Mouse (Mus musculus) heart, embryonic 16.5 days (tissue): ENCODE data around the gene Emc3. TPM values are rescaled to one million over a fixed set of nuclear protein-coding genes. Genes with fewer than 3 reads are reported as not detected.
A peak's percentile ranks its signal among the peaks of the same experiment; 100 is the strongest.

Source experiments
- ATAC-seq: fragments of 200-750 bp; cut with Nextera tagmentation; replicated peaks from 2 replicates; pipeline ENCODE4 v1.8.0; 2017; ENCODE audit warnings: moderate number of reproducible peaks; ENCODE audit not compliant: insufficient read depth, low FRiP score; ENCODE audit errors: extremely low read depth
- H3K27ac ChIP-seq: fragments of 300-500 bp; sonication (generic); 2 replicates; pipeline ENCODE4 v1.5.1; 2014; ENCODE audit warnings: mild to moderate bottlenecking, low read length, control low read depth, moderate library complexity
- H3K27me3 ChIP-seq: fragments of 300-500 bp; sonication (generic); 2 replicates; pipeline ENCODE4 v1.6.1; 2014; ENCODE audit warnings: low read length, mixed read lengths; ENCODE audit not compliant: control insufficient read depth, insufficient read depth
- H3K36me3 ChIP-seq: fragments of 300-500 bp; sonication (generic); 2 replicates; pipeline ENCODE4 v1.6.1; 2014; ENCODE audit not compliant: control insufficient read depth, insufficient read depth
- H3K4me1 ChIP-seq: fragments of 300-500 bp; sonication (generic); 2 replicates; pipeline ENCODE4 v1.6.1; 2014; ENCODE audit warnings: low read length, mixed read lengths; ENCODE audit not compliant: control insufficient read depth, insufficient read depth
- H3K4me2 ChIP-seq: fragments of 300-500 bp; sonication (generic); 2 replicates; pipeline ENCODE4 v1.6.1; 2014; ENCODE audit warnings: low read depth, mild to moderate bottlenecking, control low read depth, low read length
- H3K4me3 ChIP-seq: fragments of 300-500 bp; sonication (generic); 2 replicates; pipeline ENCODE4 v1.5.1; 2014; ENCODE audit warnings: mild to moderate bottlenecking, control low read depth, low read length
- H3K9ac ChIP-seq: fragments of 300-500 bp; sonication (generic); 2 replicates; pipeline ENCODE4 v1.6.1; 2014; ENCODE audit warnings: low read length, control low read depth
- H3K9me3 ChIP-seq: fragments of 300-500 bp; sonication (generic); replicated peaks from 2 replicates; pipeline ENCODE4 v1.6.1; 2016; ENCODE audit warnings: low read length; ENCODE audit not compliant: control insufficient read depth
- WGBS: fragments of 180-500 bp; shearing (Covaris S2); extraction: QIAGEN DNeasy Blood & Tissue Kit; methylation state at CpG from one replicate; pipeline ENCODE4 v1.1.7; 2014; 5-methylcytosine and 5-hydroxymethylcytosine counted together
- polyA plus RNA-seq: library from polyadenylated mRNA; unstranded; fragments of >200 nt; fragmentation: Nextera tagmentation; extraction: Ambion mirVana; gene quantifications from 2 replicates; pipeline ENCODE4 v1.2.1, GENCODE M21; 2015

Emc3 gene
- polyA plus RNA-seq: 89.7 and 94.5 TPM in 2 replicates

- Histone ChIP-seq H3K36me3 (0 out of 2 replicates have a peak, but pooled peaks cover 3% of the 10 kb centered on the region), H3K9ac (peak within 1 kb of the TSS; percentile 86)
- ATAC-seq: peak; percentile 77
Measured at GRCm38 (mm10) chr6:113530932-113531839, at the start of gene Emc3, which contains the start of gene Fancd2. Gene Emc3 (minus strand): TSS chr6:113531652. Gene Fancd2 (plus strand): TSS chr6:113531682.

DNA sequence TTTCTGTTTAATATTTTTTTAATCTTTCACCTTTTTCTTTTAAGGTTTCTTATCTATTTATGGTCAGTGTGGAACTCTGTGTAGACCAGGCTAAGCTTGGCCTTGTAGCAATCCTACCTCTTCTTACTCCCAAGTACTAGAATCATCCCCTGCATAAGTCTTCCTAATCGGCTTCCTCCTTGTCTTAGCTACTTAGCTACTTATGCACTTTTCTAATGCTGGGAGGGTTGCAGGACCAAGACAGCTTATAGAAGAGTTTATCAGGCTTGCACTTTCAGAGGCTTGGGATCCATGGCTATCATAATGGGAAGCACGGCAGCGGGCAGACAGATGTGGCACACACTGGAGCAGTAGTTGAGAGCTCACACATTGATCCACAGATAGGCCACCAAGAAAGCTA lies 47.9 kb upstream of the Emc3 start:
- no peak overlapping the region for H3K4me3 ChIP-seq
- H3K4me1 ChIP-seq: no peaks in the 10 kb centered on the region
- H3K27ac ChIP-seq: no peak overlapping the region
- peaks cover 5% of the 10 kb centered on the region; the same call in 1 of the 2 replicates for H3K36me3 ChIP-seq
- H3K9me3 ChIP-seq: no peaks in the 10 kb centered on the region
- WGBS: 91% methylated on average over 3 of the region's 3 CpGs
- H3K4me2 ChIP-seq: no peak overlapping the region
- H3K27me3 ChIP-seq: no peaks in the 10 kb centered on the region
- no peak overlapping the region for H3K9ac ChIP-seq
- no peak for ATAC-seq

More at GRCm38 (mm10) chr6:113530932-113531839, at the start of gene Emc3, which contains the start of gene Fancd2:
- Histone ChIP-seq H3K4me3 (peak within 1 kb of the TSS; percentile 90), H3K27ac (peak within 1 kb of the TSS; percentile 75), H3K4me1 (peaks cover 10% of the 10 kb centered on the region), H3K4me2 (peak within 1 kb of the TSS; percentile 75), H3K9me3 (no peaks in the 10 kb centered on the region), H3K27me3 (no peaks in the 10 kb centered on the region)
- WGBS: under 1% methylated on average over 47 of the region's 47 CpGs

DNA sequence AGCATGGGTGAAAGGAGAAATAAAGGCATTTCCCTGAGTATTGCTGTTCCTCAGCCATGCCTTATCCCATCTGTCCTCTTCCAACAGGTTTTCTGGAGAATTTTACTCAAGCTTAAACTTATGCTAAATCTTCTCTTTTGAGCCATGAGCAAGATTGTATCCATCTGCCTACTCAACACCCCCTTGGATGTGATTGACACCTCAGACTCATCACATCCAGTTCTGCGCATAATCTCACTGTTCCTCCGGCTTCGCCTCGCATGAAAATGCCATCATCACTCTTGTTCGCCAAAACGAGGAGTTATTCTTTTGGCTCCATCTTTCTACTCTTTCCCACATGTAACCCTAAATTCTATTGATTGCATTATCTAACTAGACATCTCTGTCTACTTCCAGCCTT lies 44.6 kb upstream of the Emc3 start:
- no peak for ATAC-seq
- Histone ChIP-seq H3K27ac (no peak overlapping the region), H3K4me2 (no peak overlapping the region), H3K4me1 (no peaks in the 10 kb centered on the region), H3K4me3 (no peak overlapping the region), H3K9ac (no peak overlapping the region), H3K36me3 (peaks cover 7% of the 10 kb centered on the region; the same call in 1 of the 2 replicates), H3K27me3 (no peaks in the 10 kb centered on the region), H3K9me3 (no peaks in the 10 kb centered on the region)
- 95% methylated on average over 6 of the region's 6 CpGs for WGBS

GRCm38 (mm10) chr6:113564557-113564956 lies 33.1 kb upstream of the Emc3 start:
- Histone ChIP-seq H3K4me3 (no peak overlapping the region), H3K27ac (no peak overlapping the region), H3K36me3 (peaks cover 10% of the 10 kb centered on the region), H3K9ac (no peak overlapping the region), H3K4me2 (no peak overlapping the region), H3K9me3 (no peaks in the 10 kb centered on the region), H3K4me1 (no peaks in the 10 kb centered on the region), H3K27me3 (no peaks in the 10 kb centered on the region)
- WGBS: 55% methylated on average over 1 of the region's 1 CpGs
- ATAC-seq: no peak

- Histone ChIP-seq H3K4me1 (no peaks in the 10 kb centered on the region), H3K9ac (no peak overlapping the region), H3K27me3 (no peaks in the 10 kb centered on the region), H3K4me2 (no peak overlapping the region), H3K27ac (no peak overlapping the region), H3K4me3 (no peak overlapping the region), H3K9me3 (no peaks in the 10 kb centered on the region), H3K36me3 (0 out of 2 replicates have a peak, but pooled peaks cover 5% of the 10 kb centered on the region)
- WGBS: 84% methylated on average over 6 of the region's 6 CpGs
- no peak for ATAC-seq
Measured at GRCm38 (mm10) chr6:113559736-113560135, 28.3 kb upstream of the Emc3 start.

GRCm38 (mm10) chr6:113543906-113544481 lies 12.5 kb upstream of the Emc3 start:
- H3K36me3 ChIP-seq: no peaks in the 10 kb centered on the region; the same call in 1 of the 2 replicates
- no peak for ATAC-seq
- H3K4me3 ChIP-seq: no peak overlapping the region
- H3K27ac ChIP-seq: no peak overlapping the region
- no peak overlapping the region for H3K9ac ChIP-seq
- no peaks in the 10 kb centered on the region for H3K27me3 ChIP-seq
- 83% methylated on average over 8 of the region's 12 CpGs for WGBS
- H3K4me2 ChIP-seq: no peak overlapping the region
- H3K9me3 ChIP-seq: no peaks in the 10 kb centered on the region
- H3K4me1 ChIP-seq: no peaks in the 10 kb centered on the region

GRCm38 (mm10) chr6:113541610-113542009 lies 10.2 kb upstream of the Emc3 start:
- Histone ChIP-seq H3K4me2 (no peak overlapping the region), H3K27me3 (no peaks in the 10 kb centered on the region), H3K4me3 (no peak overlapping the region), H3K4me1 (no peaks in the 10 kb centered on the region), H3K36me3 (peaks cover 3% of the 10 kb centered on the region; the same call in 1 of the 2 replicates), H3K27ac (no peak overlapping the region), H3K9me3 (no peaks in the 10 kb centered on the region), H3K9ac (no peak overlapping the region)
- 84% methylated on average over 6 of the region's 6 CpGs for WGBS
- ATAC-seq: no peak

DNA sequence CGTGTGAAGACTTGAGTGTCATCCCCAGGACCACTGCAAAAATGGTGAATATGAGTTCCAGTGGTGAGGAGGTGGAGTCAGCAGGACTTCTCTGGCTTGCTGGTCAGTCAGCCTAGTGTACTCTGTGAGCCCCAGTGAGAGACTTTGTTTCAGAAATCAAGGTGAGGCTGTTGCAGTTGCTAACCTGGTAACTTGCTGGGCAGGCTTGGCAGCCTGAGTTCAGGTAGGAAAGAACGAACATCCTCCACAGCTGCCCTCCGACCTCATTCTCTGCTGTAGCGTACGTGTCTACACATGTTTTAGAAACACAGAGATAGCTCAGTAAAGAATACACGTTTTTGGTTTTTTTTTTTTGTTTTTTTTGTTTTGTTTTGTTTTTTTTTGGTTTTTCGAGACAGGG lies 3.4 kb upstream of the Emc3 start:
- H3K9ac ChIP-seq: no peak overlapping the region
- H3K4me1 ChIP-seq: peaks cover 10% of the 10 kb centered on the region
- H3K4me3 ChIP-seq: no peak overlapping the region
- ATAC-seq: no peak
- no peaks in the 10 kb centered on the region for H3K9me3 ChIP-seq
- H3K36me3 ChIP-seq: 0 out of 2 replicates have a peak, but pooled peaks cover 3% of the 10 kb centered on the region
- 79% methylated on average over 7 of the region's 7 CpGs for WGBS
- H3K27ac ChIP-seq: no peak overlapping the region
- no peak overlapping the region for H3K4me2 ChIP-seq
- H3K27me3 ChIP-seq: no peaks in the 10 kb centered on the region
